Mouse (Mus musculus) lung, adult 18-20 months (tissue): ENCODE measurements around the gene Cadm1.
A peak's percentile ranks its signal among the peaks of the same experiment; 100 is the strongest.

Experiments
- DNase-seq, 2 experiments: peaks; one replicate each; pipeline ENCODE4 v3.0.0; 2022; ENCODE audit warnings: mixed read lengths in 2 of 2

Gene Cadm1

GRCm38 (mm10) chr9:47744916-47745315, 214.9 kb downstream of the Cadm1 start:
- no peak for DNase-seq

- no peak for DNase-seq
Measured at GRCm38 (mm10) chr9:47745716-47746115, 215.7 kb downstream of the Cadm1 start.

DNA sequence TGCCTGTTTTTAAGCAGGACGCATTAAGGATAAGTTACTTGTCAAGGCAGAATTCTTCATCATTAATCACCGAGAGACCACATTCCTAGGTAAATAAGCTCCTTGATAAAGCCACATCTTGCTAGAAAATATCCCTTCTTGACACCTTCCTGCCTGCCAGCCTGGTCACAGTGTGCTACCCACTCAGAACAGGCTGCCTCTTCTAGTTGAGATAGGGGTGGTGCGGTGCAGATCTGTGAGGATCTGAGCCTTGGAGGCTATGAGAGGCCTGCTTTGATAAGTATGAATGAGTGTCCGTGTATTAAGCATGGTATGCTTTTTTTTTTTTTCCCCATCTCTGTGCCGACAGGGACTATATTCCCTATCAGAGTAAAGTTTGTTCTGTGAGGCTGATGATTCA, 219.2 kb downstream of the Cadm1 start:
- no peak for DNase-seq

DNA sequence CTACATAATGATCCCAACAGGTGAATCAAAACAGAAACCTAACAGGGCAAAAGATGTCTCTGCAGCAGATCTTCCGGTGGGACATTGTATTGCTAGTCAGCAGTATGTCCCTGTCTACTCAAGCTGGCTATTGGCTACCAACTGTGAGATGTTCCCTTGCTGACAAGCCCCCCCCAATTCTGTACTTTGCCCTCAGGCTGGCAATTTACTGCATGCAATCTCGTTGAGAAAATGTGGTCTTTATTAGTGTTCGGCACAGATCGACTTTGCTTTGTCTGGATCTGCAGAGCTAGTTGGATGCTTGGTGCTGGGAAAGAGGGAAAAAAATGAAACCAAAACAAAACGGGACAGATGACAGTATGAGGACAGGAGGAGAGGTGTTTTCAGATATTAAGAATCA, 222.5 kb downstream of the Cadm1 start:
- DNase-seq, result no peak

DNA sequence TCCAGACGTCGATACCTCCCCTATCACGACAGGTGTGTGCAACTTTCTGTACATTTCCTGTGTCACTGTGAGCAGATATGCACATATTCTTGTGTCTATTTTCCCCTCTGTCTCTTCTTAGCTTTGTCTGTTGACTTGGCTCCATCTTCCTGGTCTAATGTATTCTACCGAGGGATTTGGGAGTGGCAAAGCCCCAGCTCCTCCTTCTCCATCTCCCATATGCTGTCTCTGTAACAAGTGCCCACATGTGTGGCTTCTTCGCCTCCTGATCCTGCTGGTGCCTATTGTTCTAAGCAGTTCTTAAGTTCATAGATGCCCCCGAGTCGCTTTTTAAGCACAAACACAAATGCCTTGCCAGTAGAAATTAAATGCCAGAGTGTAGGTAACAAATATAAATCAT, 223.2 kb downstream of the Cadm1 start:
- no peak for DNase-seq

DNA sequence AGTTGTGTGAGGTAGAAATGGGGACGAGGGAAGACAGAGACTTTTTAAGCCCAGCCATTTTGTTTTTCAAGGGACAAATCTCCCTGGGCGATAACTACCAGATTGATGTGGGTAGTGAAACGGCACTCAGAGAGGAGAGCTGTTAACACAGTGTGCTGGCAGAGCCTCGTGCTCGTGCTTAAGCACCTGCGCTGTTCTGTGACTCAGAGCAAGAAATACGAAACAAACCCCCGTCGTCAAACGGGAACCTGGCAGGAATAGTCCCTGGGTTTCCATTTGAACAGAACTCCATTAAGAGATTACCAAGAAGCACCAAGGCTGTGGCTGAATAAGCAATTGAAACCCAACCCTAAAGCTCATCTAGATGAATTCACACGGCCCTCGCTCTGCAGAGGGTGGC, 225.1 kb downstream of the Cadm1 start:
- peak in 1 of 2 experiments; percentile 36 for DNase-seq

DNA sequence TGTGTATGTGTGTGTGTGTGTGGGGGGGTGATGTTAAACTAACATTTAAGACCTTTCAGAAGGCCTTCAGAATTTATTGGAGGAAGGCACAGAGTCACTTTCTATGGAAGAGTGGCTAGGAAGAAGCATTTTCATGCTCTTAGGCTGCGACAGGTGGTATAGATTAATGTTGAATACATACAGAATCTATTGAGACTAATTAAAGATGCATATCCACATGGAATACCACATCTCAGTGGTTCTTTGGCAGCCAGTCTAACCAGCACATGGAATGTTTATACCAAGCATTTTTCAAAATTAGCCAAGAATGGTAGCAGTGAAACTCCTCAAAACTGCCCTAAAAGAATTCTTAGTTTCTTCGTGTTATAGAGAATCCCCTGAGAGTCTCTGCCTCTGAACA, 227.8 kb downstream of the Cadm1 start:
- DNase-seq, result no peak

DNA sequence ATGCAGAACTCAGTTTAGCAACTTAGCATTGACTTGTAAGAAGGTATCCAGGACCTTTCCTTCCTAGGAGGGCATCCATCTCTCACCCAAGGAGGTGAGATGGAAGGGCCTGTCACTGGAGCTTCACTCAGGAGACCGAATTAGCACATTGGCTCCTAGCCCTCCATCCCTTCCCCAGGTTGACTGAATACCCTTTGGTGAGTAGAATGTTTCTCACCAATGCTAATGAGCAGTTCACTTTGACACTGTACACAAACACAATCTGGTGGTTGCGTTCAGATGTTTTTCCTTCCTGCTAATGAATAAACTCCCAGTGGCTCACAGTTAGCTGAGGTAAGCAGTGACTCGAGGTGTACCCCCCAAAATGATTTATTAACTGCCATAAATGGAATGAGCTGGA, 228.3 kb downstream of the Cadm1 start:
- no peak for DNase-seq

GRCm38 (mm10) chr9:47759807-47760206, 229.8 kb downstream of the Cadm1 start:
- DNase-seq, result no peak

DNA sequence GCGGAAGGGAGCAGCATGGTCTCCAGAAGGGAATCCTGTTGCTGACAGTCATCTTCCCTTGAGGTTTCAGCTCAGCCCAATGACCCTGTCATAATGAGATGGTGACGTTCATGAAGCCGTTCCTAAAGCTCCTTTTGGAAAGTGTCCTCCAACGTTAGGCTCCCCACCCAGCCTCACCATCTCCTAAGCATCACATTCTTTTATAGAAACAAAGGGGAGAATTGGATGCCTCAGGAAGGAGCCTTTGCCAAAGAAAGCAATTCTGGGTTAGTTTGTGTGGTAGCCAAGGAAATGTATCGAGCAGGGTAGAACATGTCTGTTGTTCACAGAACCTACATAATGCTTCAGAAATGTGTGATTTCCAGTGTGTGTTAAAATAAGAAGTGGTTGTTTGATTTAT, 231.6 kb downstream of the Cadm1 start:
- DNase-seq, result no peak

DNA sequence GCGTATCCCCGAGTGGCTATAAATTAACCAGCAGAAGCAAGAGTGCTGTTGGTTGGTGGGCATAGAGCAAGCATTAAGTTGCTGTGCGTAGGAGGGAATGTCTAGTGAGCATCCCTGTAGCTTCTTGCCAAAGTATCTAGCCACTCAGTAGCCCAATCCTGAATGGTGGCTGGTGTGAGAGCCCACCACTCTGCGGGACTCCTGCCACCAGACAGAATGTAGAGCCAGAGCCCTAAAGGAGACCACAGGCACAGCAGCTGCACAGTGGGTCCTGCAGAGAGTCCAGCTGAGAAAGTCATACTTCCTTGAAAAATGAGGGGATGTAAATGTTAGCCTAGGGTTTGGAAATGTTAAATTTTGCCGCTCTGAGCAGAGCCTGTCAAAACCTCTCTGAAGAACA, 232.9 kb downstream of the Cadm1 start:
- DNase-seq, result no peak

DNA sequence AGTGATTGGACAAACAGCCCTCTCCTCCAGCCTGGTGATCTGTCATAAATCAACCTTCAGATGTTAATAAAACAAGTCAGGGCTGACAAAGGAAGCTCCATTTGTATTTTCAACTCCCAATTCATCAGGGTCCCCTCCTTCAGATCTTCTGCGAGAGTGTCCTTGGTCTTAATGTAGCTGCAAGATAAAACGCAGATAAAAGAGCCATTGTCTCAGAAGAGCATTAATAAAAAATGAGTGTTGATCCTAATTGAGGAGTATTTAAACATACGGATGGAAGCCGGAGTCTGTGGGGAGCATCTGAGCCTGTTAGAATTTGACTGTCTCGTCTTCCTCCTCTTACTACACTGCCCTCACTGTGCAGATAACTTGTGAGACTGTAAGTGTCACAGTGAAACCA, 234.9 kb downstream of the Cadm1 start:
- DNase-seq, result no peak

GRCm38 (mm10) chr9:47765323-47765722, 235.3 kb downstream of the Cadm1 start:
- no peak for DNase-seq

- peak in 1 of 2 experiments; percentile 7 for DNase-seq
Measured at GRCm38 (mm10) chr9:47766342-47766741, 236.4 kb downstream of the Cadm1 start.

DNA sequence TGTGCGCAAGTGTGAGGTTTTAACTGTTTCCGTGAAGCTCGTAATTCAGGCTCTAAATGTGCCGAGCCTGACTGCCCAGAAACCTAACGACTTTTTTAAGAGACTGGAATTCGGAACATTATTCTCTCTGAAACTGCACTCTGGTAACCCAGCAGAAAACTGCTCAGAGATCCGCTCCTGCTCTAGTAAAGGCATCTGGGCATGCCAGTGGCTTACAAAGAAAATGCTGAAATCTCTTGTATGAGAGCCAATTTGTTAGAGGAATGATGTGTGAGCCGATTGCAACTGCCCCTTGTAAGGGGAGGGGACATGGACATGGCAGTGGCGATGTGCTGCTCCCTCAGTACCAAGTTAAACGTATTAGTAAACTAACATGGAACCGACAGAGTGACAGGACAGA, 240.9 kb downstream of the Cadm1 start:
- DNase-seq, result no peak

GRCm38 (mm10) chr9:47771953-47772352, 242.0 kb downstream of the Cadm1 start:
- DNase-seq, result no peak

- no peak for DNase-seq
Measured at GRCm38 (mm10) chr9:47772750-47773149, 242.8 kb downstream of the Cadm1 start.

DNA sequence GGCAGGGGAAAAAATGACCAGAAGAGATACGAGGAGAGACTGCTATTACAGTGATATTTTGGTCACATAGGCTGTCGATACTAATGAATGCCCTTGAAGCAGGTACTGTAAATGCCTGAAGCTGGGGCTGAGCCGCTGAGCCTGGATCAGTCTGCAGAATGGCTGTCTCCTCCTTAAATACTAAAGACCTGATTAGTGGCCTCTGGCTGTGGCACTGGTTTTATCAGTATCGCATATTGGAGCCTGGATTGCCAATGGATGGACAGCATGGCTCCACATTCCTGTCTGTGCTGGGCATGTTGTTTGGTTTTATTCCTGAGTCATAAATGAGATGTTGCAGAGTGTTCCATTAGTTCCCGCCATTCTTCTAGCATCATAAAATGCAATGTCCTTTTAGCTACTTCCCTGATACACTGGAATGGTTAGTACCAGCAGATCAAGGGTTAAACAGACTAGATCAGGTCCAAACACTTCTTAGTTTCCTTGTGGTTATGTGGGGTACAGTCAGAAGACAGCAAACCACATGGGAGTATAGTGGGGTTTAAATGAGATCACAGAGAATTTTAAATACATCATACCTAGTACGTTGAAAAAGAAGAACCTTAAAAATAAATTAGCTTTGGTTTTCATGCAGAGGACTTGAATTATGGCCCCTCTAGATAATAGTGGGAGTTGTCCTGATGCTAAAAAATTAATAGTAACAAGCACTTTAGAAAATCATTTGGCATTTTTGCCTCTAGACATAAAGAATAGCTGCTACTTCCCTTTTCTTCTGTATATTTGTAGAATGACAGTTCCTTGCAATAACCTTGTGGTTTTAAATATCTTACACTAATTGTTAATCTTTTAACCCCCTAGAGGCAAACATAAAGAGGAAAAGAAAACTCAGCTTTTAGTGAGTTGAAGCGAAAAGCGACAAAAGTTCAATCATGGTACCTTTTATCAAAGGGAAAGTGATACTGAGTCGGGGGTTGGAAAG, 247.3 kb downstream of the Cadm1 start:
- DNase-seq, result no peak

DNA sequence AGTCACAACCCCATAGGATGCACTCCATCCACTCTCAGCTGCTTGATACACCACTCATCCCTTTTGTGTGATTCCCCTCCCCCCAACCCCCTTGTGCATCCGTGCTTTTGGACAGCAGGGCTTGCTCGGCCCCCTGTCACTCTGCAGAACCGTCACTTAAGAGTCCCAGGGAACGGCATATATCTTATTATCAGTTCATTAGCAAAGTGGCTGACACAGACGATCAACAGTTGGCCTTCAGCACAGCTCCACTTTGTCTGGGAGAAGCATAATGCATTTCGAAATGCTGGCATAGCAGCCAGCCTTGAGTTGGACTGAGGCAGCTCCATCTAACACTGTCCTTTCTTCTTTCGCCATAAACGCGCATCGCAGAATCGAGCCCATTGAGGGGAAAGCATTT, 248.5 kb downstream of the Cadm1 start:
- DNase-seq, result peak in 1 of 2 experiments; percentile 7

DNA sequence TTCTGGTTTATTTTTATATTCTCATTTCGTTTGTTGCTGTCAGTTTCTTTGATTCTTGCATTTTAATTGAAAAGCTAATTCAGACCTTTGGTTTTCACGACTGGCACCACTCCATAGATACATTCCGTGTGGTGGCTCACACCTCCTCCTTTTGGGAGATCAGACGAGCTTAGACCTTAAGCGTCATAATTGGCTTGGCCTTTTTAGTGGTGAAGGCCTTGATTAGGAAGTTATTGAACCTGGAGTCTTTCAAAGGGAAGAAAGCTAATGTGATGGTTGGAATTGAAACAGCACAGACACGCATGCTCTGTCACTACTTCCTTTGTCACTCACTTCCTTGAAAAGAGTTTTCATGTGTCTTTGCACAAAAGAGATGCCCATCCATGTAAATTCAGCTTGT, 249.3 kb downstream of the Cadm1 start:
- DNase-seq, result no peak

- DNase-seq, result no peak
Measured at GRCm38 (mm10) chr9:47786642-47787041, 256.7 kb downstream of the Cadm1 start.

DNA sequence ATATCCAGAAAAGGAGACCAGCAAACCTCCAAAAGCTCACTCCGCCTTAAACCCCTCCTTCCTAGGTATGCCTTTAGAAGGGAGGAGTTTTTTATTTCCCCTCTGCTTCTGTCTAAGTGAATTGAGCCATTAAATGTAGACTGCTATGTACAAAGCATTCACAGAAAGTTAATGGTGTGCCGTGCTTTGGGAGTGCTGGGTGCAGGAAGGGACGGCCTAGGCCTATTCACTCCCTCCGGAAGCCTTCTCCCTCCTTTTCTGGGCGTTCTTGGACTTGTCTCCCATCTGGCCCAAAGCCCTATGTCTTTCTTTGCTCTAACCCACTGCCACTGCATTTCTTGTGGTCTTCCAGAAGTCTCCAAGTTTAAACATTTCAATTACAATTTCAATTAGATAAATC, 268.5 kb downstream of the Cadm1 start:
- DNase-seq, result no peak

GRCm38 (mm10) chr9:47801242-47801641, 271.3 kb downstream of the Cadm1 start:
- DNase-seq, result no peak

DNA sequence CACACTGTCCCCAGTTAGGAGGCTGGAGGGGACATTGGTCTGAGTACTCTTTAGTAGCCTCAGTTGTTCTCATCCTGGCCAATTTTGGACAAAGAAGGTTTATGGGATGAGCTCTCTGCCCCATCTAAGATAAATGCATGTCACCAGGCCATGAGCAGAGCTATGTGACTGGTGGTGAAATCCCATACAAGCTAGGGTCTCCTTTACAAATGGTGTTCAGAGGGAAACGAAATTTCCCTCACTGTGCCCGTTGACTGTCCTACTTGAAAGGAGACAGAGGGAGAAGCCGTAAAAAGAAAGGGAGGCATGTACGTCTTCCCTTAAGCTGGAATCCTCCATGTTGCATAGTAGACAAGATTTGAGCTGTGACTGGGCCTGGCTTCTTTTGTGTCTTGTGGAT, 272.6 kb downstream of the Cadm1 start:
- DNase-seq, result no peak
